Mouse (Mus musculus) 3134 (cell line): ENCODE measurements at regions not wholly inside any gene's neighbourhood (a gene's known extent, or its start where the extent isn't known, plus 50 kb on each side); places are given as distances from the start of the nearest gene placed in this dataset.
A peak's percentile ranks its signal among the peaks of the same experiment; 100 is the strongest.
"Not testable (repeated sequence)": the region's sequence is repeated elsewhere in the genome, so short reads cannot be mapped to it uniquely, and the experiment has no call there.

ENCODE experiments used
- DNase-seq: peaks from one replicate; pipeline ENCODE4 v3.0.0-alpha.2; 2011; ENCODE audit warnings: low spot score; ENCODE audit not compliant: insufficient read length; ENCODE audit errors: extremely low read depth

DNA sequence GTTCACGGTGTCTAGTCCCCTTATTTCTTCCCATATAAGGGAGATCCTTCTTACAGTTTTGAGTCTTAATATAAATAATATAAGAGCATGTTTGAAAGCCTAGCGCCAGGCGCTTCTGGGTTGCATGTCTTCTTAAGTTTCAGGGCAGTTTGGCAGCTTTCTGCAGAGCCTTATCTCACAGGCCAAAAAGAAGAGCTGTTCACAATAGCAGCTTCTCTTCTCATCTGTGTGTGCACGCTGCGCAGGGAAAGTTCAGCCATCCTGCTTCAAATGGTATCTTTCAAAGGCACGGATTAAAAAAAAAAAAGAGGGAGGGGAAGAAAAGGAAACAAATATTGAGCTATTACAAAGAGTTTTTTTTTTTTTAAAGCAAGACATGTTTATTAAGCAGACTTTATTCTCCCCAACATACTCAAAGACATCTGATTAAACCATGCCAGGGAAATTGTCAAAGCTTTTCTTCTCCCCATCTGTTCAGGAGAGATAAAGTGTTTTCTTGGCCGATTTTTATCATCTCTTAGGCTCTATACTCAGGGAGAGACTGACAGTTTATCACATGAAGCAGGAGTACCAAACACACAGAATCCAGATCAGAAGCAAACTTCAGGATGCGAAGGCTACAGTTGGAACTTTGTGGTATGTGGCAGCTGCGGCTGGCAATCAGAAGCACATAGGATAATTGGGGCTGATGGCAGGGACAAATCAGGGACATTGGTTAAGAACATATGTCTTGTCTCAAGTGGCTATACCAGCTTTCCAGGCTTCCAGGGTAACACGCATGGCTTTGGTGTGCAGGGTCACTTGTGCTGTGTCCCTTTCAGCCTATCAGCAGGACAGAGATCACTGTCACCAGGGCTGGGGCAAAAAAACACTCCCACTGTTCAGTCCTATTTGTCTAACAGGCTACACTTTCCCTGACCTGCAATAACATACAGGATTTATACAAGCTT is 206.9 kb upstream of the Pfkp start:
- no peak for DNase-seq

GRCm38 (mm10) chr13:6837446-6837845 is 188.9 kb upstream of the Pfkp start:
- no peak for DNase-seq

DNA sequence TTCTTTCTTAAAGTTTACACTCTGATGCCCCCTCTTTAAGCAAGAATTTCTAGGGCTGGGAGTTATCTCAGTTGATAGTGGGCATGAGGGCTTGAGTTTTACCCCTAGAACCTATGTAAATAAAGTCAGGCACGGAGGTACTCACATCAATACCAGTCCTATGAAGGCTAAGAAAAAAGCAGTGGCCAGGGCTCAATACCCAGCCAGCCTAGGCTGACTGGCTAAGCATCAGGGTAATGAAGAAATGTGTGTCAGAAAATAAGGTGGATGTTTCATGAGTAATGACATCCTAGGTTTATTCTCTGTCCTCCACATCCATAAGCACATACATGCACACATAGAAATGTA is 188.5 kb upstream of the Pfkp start:
- no peak for DNase-seq

- peak; percentile 2 for DNase-seq
Measured at GRCm38 (mm10) chr13:6836351-6837074, 187.9 kb upstream of the Pfkp start.

DNA sequence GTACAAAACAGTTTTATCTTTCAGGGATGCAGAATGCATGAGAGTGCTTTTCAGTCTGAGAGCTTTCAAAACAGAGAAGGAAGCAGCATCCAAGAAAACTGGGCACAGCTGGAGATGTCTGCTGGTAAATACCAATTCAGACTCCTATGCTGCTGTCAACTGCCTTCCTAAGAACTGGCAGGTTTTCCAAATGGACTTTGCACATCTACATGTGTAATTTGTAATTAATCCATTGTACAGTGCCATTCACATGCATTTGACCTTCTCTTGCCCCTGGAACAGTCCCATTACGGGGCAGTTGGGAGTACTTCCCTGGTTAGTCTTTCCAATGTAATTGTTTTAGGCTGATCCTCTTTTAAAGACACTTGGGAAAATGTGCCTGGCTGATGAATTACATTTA is 181.3 kb upstream of the Pfkp start:
- DNase-seq, result no peak

DNA sequence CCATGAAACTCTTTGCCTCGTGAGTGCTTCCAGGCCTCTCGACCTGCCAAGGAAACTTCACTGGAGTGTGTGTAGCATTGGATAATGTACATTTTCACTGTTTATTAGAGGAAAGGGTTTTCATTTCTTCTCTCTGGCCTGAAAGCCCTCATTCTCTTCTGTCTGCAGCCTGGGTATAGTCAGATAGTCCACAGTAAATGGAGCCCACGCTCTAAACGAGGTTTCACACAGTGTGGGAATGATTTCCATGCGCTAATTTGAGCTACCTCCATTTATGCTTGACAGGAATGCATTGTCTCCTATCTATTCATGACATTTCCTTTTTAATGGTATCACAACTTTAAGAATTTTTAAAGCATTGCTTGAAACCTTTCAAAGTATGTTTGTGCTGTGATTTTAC is 180.8 kb upstream of the Pfkp start:
- no peak for DNase-seq

DNA sequence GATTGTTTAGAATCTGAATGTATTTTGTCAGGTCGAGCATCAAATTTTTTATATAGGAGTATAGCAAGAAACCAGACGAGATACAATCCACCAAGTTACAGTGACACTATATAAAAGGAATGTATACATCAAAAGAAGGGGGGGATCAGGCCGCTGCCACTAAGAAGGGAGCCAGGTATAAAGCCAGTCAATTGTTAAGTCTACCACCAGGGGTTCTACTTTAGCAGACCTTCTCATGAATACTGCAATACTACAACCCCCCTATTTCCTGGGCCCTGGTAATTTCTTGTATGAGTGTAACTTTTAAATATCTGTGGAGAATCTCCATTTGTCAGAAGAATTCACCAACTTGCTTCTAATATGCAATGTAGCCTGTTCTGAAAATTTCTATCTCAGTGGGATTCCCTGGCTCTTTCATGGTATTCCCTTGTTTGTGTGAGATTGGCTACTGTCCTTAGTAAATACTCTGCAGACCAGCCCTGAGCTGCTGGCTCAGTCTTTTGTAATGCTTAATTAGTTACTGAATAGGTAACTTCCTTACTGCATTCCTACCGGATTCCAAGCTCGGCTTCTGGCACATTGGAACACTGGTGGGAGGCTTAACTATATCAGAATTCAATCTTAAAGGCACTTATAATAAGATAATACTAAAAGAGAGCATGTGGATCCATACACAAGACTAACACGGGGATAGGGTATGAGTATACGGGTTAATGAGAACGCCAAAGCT is 180.2 kb upstream of the Pfkp start:
- not testable (repeated sequence) for DNase-seq

DNA sequence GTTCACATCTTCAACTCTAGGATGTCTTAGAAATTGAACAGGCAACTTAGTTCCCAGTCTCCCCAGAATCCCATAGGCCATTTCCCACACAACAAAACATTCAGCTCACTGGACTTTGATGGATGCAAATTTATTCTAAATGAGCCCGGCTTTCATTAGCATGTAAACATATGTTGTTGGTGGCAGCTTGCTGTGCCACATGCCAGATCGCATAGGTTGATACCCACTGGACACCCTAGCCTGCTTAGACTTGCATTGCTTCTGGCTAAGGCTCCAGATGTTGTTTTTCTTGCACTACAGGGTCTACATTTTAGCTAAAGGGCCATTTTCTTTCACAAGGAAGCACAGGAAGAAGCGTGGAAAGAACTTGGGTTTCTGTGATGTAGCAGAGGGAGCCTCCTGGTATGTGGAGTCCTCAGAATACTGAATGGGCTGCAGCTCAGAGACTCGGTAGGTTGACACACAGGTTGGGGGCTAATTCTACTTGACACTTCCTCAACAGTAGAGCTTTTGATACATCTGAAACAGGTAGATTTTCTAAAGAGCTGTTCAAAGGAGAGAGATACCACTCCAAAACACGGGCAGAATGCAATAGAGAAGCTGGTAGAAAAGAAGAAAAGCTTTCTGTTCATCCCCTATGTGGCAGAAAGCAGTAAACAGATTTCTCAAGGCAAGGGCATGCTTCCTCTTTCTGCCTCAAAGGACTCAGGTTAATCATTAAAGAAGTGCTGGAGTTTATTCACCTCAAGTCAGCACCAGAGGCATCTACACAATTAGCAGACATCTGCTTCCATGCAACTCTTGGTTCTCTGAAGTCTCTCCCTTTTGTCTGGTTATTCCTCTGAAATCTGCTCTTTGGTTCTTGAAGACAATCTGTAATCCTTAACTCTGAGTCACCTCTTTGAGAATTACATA is 153.9 kb upstream of the Pfkp start:
- no peak for DNase-seq

DNA sequence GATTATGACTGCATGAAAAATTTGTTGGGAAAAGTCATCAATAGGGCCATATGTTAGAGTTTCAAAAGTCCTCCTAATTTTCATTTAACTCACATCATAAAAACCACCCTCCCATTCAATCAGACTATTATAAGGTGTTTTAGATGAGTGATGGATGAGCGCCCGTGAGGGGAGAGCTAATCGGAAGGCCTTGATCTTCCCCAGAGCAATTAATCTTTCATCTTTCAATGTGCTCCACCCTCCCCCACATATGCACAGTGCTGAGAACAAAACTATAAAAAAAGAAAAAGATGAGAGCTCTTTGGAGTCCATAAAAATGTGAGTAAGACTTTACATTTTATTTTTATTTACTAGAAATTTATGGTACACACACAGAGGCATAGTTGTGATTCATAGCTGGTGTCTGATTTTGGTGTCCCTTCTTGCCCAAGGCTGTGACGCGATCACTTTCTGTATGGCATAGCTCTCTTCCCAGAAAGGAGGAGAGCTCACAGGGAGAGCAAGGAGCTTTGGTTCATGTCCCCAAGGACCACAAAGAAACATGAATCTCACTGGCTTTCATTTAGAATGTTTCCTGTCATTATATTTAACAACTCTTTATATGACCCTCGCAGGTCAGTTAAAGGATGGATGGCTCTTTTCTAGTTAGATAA is 119.5 kb upstream of the Pfkp start:
- no peak for DNase-seq

DNA sequence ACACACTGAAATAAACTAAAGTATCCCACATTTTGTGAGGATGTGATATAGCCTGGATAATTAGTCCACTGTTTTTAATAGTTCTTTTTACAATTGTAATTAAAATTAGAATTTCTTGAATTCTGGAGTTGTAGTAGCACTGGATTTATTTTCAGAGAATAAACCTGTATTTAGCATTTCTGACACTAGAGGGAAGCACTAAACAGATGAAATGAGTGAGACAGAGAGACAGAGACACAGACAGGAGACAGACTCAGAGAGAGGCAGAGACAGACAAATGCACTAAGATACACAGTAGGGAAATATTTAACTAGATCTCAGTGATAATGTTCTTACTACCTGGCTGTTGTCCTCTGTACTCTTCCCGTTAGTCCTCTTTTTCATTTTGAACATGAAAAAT is 108.6 kb upstream of the Pfkp start:
- no peak for DNase-seq

- DNase-seq, result no peak
Measured at GRCm38 (mm10) chr13:6751599-6751998, 103.0 kb upstream of the Pfkp start.

DNA sequence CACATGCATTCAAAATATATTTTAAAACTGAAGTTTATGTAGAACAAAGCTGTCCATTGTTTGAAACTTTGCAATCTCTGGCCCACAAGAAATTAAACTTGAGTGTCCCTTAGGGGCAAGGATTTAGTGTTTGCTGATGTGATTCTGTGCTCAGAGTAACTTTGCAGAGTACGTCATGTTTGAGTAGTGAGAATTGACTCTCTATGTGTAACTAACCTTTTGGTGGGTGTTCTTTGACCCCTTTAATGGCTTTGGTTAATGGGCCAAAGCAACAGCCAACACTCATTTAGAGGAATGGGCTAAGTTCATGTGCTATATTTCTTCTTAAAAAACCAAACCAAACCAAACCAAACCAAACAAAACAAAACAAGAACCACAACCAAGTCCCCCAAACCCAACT is 102.6 kb upstream of the Pfkp start:
- no peak for DNase-seq

GRCm38 (mm10) chr13:6741916-6742315 is 93.3 kb upstream of the Pfkp start:
- no peak for DNase-seq

- DNase-seq, result no peak
Measured at GRCm38 (mm10) chr13:6736984-6737566, 88.5 kb upstream of the Pfkp start.
